8 mouse cellular contexts compared by ENCODE assay signal in the genomic region with DNA sequence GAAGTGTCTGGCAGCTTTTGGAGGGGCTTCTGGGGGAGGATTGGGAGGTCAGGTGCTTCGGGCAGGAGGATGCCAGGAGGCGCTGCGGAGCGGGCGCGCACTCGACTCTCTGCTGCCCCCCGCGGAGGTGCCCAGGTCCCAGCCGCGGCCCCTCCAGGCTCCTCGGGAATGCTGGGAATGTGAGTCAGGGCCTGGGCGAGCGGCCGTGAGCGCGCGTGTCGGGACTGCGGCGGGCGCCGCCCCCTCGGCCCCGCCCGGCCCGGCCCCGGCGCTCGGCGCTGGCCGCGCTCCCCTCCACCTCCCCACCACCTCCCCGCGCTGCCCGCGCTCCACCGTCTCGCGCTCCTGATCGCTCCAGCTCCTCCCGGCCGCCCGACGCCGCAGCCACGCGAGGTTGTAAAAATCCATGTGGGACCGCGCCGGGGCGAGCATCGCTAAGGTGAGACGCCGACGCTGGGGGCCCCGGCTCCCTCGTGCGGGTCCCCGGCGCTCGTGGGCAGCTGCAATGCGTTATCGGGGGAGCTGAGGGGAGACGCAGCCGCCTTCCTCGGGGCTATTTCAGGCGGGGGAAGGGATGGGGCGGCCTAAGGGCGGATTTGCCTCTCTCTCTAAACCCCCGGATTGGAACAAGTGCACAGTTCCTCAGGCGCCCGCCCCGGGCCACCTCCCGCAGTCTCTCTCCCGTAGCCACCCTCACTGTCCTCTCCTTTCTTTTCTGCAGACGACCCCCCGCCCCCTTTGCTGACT. TPM values are rescaled to one million over a fixed set of nuclear protein-coding genes. Genes with fewer than 3 reads are reported as not detected.
DNase-seq lines count a peak whose midpoint lies in the region; ATAC-seq lines count a peak whose summit lies in the region.

A gene (plus strand): TSS at position 253 of the 747 bp plus-strand sequence.

- peak within 1 kb of the TSS; percentile 99 for H3K4me2 ChIP-seq in intestine, embryonic 16.5 days (ENCODE audit: low read depth, low read length)
- H3K4me2 ChIP-seq in midbrain, embryonic 11.5 days: peak within 1 kb of the TSS; percentile 67
- H3K4me2 ChIP-seq in stomach, embryonic 14.5 days (replicated peaks; ENCODE audit: low read depth, low read length): peak within 1 kb of the TSS; percentile 98

- H3K27ac ChIP-seq in intestine, embryonic 16.5 days (ENCODE audit: low read length): no peak within 1 kb of the TSS
- peak within 1 kb of the TSS; percentile 44; the same call in 1 of the 2 replicates for H3K27ac ChIP-seq in midbrain, embryonic 11.5 days (ENCODE audit: low read depth, low read length)
- H3K27ac ChIP-seq in stomach, embryonic 14.5 days (ENCODE audit: low read length): no peak within 1 kb of the TSS

- peak; percentile 89 for DNase-seq in adrenal gland, postnatal 14 days
- peak; percentile 87 for DNase-seq in embryo, embryonic 10.5 days (ENCODE audit: low spot score)
- DNase-seq in gastrocnemius, postnatal 14 days: peak; percentile 48
- DNase-seq in left cerebral cortex, postnatal 25 days (ENCODE audit: low spot score in 2 of 2): peak; percentile 84 to 88
- DNase-seq in midbrain, embryonic 11.5 days (ENCODE audit: low spot score, missing footprints): peak; percentile 96
- DNase-seq in B cell, adult 2 months: no peak

- peak within 1 kb of the TSS; percentile 74 for H3K9ac ChIP-seq in intestine, embryonic 16.5 days (ENCODE audit: low read depth, low read length)
- peak within 1 kb of the TSS; percentile 91 for H3K9ac ChIP-seq in midbrain, embryonic 11.5 days (ENCODE audit: low read length)
- H3K9ac ChIP-seq in stomach, embryonic 14.5 days (replicated peaks; ENCODE audit: low read depth, low read length): peak within 1 kb of the TSS; percentile 36; the same call in 1 of the 2 replicates

- WGBS in intestine, embryonic 16.5 days: under 1% methylated on average over 56 of the region's 78 CpGs
- WGBS in midbrain, embryonic 11.5 days: under 1% methylated on average over 56 of the region's 78 CpGs
- 1% methylated on average over 74 of the region's 78 CpGs for WGBS in stomach, embryonic 14.5 days

- no peaks in the 10 kb centered on the region; the same call in 1 of the 2 replicates for H3K27me3 ChIP-seq in intestine, embryonic 16.5 days (replicated peaks; ENCODE audit: control insufficient read depth, insufficient read depth, low read length)
- H3K27me3 ChIP-seq in midbrain, embryonic 11.5 days (ENCODE audit: control insufficient read depth, insufficient read depth, low read length): no peaks in the 10 kb centered on the region
- no peaks in the 10 kb centered on the region for H3K27me3 ChIP-seq in stomach, embryonic 14.5 days (ENCODE audit: control insufficient read depth, insufficient read depth, low read length)

- H3K4me3 ChIP-seq in intestine, embryonic 16.5 days (ENCODE audit: low read length): peak within 1 kb of the TSS; percentile 72
- peak within 1 kb of the TSS; percentile 78 for H3K4me3 ChIP-seq in midbrain, embryonic 11.5 days (ENCODE audit: low read depth, low read length)
- H3K4me3 ChIP-seq in stomach, embryonic 14.5 days (ENCODE audit: low read depth, low read length): peak within 1 kb of the TSS; percentile 63

- peak; percentile 98 for ATAC-seq in intestine, embryonic 16.5 days
- peak; percentile 97 for ATAC-seq in midbrain, embryonic 11.5 days (ENCODE audit: low FRiP score)
- ATAC-seq in stomach, embryonic 14.5 days (ENCODE audit: insufficient number of reproducible peaks, insufficient read depth, low FRiP score, low read depth): peak; percentile 96

- H3K9me3 ChIP-seq in intestine, embryonic 16.5 days (ENCODE audit: control insufficient read depth, low read length): 0 out of 2 replicates have a peak, but pooled peaks cover 3% of the 10 kb centered on the region
- no peaks in the 10 kb centered on the region for H3K9me3 ChIP-seq in midbrain, embryonic 11.5 days (ENCODE audit: control insufficient read depth, low read length)
- no peaks in the 10 kb centered on the region for H3K9me3 ChIP-seq in stomach, embryonic 14.5 days (ENCODE audit: control insufficient read depth, low read depth, low read length)

- H3K4me1 ChIP-seq in intestine, embryonic 16.5 days (ENCODE audit: control insufficient read depth, insufficient read depth, low read length): no peaks in the 10 kb centered on the region
- H3K4me1 ChIP-seq in midbrain, embryonic 11.5 days (ENCODE audit: control insufficient read depth, insufficient read depth, low read length): no peaks in the 10 kb centered on the region
- no peaks in the 10 kb centered on the region for H3K4me1 ChIP-seq in stomach, embryonic 14.5 days (ENCODE audit: control insufficient read depth, insufficient read depth, low read length)

- intact Hi-C loops in gastrocnemius, postnatal 14 days (cut with DNase I; ENCODE audit: low total_unique reads): no loop called here
- intact Hi-C loops in left cerebral cortex, postnatal 25 days (cut with DNase I): loop anchor here (5.0 kb wide), 2 partner anchors 50 to 100 kb away; no protein-coding TSS in a partner anchor

- no peaks in the 10 kb centered on the region for H3K36me3 ChIP-seq in intestine, embryonic 16.5 days (ENCODE audit: control insufficient read depth, insufficient read depth, low read length)
- no peaks in the 10 kb centered on the region for H3K36me3 ChIP-seq in midbrain, embryonic 11.5 days (ENCODE audit: control insufficient read depth, insufficient read depth, low read length)
- H3K36me3 ChIP-seq in stomach, embryonic 14.5 days (ENCODE audit: control insufficient read depth, insufficient read depth, low read length): no peaks in the 10 kb centered on the region

RNA-seq across cellular contexts. Expression of the gene that starts here (rescaled TPM):
- total RNA-seq in adrenal gland, postnatal 14 days (2021): 6.4 and 6.5 TPM in 2 replicates
- total RNA-seq in gastrocnemius, postnatal 14 days (2021): under 1 TPM; 0.38 to 0.86 TPM
- polyA plus RNA-seq in intestine, embryonic 16.5 days (2015; fragmentation: Nextera tagmentation; extraction: Ambion mirVana): 4.0 and 4.3 TPM in 2 replicates
- total RNA-seq in left cerebral cortex, postnatal 25 days (2021): 100 to 1,000 TPM; 227 to 232 TPM
- polyA plus RNA-seq in midbrain, embryonic 11.5 days (2014; fragmentation: Nextera tagmentation; extraction: Ambion mirVana): 10.6 and 13.8 TPM in 2 replicates
- 7.7 and 8.4 TPM in 2 replicates for polyA plus RNA-seq in stomach, embryonic 14.5 days (2014; fragmentation: Nextera tagmentation; extraction: Ambion mirVana)

Comparison
In these comparisons a context has a peak if more than half of its experiments do, and no peak if none do; other contexts are left out.
1. RNA of the gene that starts here (total RNA-seq): 227 to 232 TPM in left cerebral cortex, postnatal 25 days; 6.4 to 6.5 TPM in adrenal gland, postnatal 14 days and 0.38 to 0.86 TPM in gastrocnemius, postnatal 14 days; every median in the first group is over 10 times any median in the second.
2. Peak in DNase-seq in gastrocnemius, postnatal 14 days; RNA of the gene not detected or under 1 TPM.
3. DNase-seq: peak in adrenal gland, postnatal 14 days (single experiment), embryo, embryonic 10.5 days (single experiment), left cerebral cortex, postnatal 25 days (2 of 2) and midbrain, embryonic 11.5 days (single experiment); none in B cell, adult 2 months (0 of 2).
4. H3K9ac ChIP-seq: peak in every context shown above with its lines; median percentile 91 in midbrain, embryonic 11.5 days; 74 in intestine, embryonic 16.5 days; 36 in stomach, embryonic 14.5 days.
5. Peak in every context shown above with its lines, with median percentiles within 50 percentile points of each other: ATAC-seq, H3K4me2 ChIP-seq and H3K4me3 ChIP-seq.